Mouse (Mus musculus) CH12.LX (cell line): ENCODE measurements around the gene Ldlrad3. TPM values are rescaled to one million over a fixed set of nuclear protein-coding genes. Genes with fewer than 3 reads are reported as not detected.

Source experiments
- DNase-seq: peaks from one replicate; pipeline ENCODE4 v3.0.0-alpha.2; 2013; ENCODE audit errors: extremely low read depth
- H3K27ac ChIP-seq: 2 replicates; pipeline ENCODE4 v1.5.1; 2012; ENCODE audit warnings: low read depth, mild to moderate bottlenecking, control low read depth, moderate library complexity; ENCODE audit not compliant: insufficient read depth
- H3K27me3 ChIP-seq: replicated peaks from 2 replicates; pipeline ENCODE3; 2012; ENCODE audit warnings: inconsistent platforms
- H3K36me3 ChIP-seq, 2 experiments: replicated peaks in 1 of 2; 2 replicates each; pipeline versions ENCODE3 to v1.6.1; 2012; ENCODE audit warnings: inconsistent platforms in 1 of 2, low read length in 1 of 2, mild to moderate bottlenecking in 1 of 2, mixed read lengths in 1 of 2, moderate library complexity in 1 of 2; ENCODE audit not compliant: control insufficient read depth in 1 of 2, insufficient read depth in 1 of 2
- H3K4me1 ChIP-seq, 2 experiments: 2 replicates each; pipeline ENCODE4 v1.6.1; 2012; ENCODE audit warnings: inconsistent platforms in 1 of 2, moderate library complexity in 1 of 2; ENCODE audit not compliant: insufficient read depth in 2 of 2, control insufficient read depth in 1 of 2
- H3K4me2 ChIP-seq: 2 replicates; pipeline ENCODE4 v1.6.1; 2012; ENCODE audit warnings: low read depth, mild to moderate bottlenecking, control low read depth; ENCODE audit not compliant: poor library complexity, insufficient read depth, severe bottlenecking
- H3K4me3 ChIP-seq, 3 experiments: fragments of 150-350 bp in 1 of 3; sonication (generic) in 1 of 3; replicated peaks in 1 of 3; 2 replicates each; pipeline versions ENCODE3 to v1.5.1; 2011 to 2012; ENCODE audit warnings: low read depth in 2 of 3, low read length in 2 of 3, mild to moderate bottlenecking in 2 of 3, moderate library complexity in 2 of 3, control low read depth in 1 of 3, improper control_type of control experiment in 1 of 3, inconsistent platforms in 1 of 3, mixed read lengths in 1 of 3; ENCODE audit not compliant: poor library complexity in 1 of 3
- H3K79me2 ChIP-seq: replicated peaks from 2 replicates; pipeline ENCODE4 v1.6.1; 2012; ENCODE audit warnings: mild to moderate bottlenecking, moderate library complexity; ENCODE audit not compliant: control insufficient read depth, poor library complexity, insufficient read depth, severe bottlenecking; ENCODE audit errors: extremely low read depth
- H3K9ac ChIP-seq: 2 replicates; pipeline ENCODE4 v1.6.1; 2012; ENCODE audit warnings: low read depth, mild to moderate bottlenecking, control low read depth, moderate library complexity; ENCODE audit not compliant: insufficient read depth
- H3K9me3 ChIP-seq: replicated peaks from 2 replicates; pipeline ENCODE3; 2012; ENCODE audit warnings: low read length, inconsistent platforms, mixed read lengths
- CHD2 ChIP-seq: IDR thresholded peaks from 2 replicates; pipeline ENCODE4 v1.6.1; 2011; ENCODE audit warnings: low read length, improper control_type of control experiment
- CTCF ChIP-seq, 2 experiments: IDR thresholded peaks in 1 of 2; conservative IDR thresholded peaks in 1 of 2; 2 replicates each; pipeline ENCODE4 v1.5.1; 2011 to 2012; ENCODE audit warnings: low read depth in 2 of 2, low read length in 2 of 2, improper control_type of control experiment in 1 of 2, inconsistent platforms in 1 of 2, mild to moderate bottlenecking in 1 of 2, moderate library complexity in 1 of 2
- E2F4 ChIP-seq: IDR thresholded peaks from 2 replicates; pipeline ENCODE4 v1.6.1; 2011; ENCODE audit warnings: low read depth, low read length, improper control_type of control experiment; ENCODE audit not compliant: insufficient replicate concordance
- ELF1 ChIP-seq: IDR thresholded peaks from 2 replicates; pipeline ENCODE4 v1.6.1; 2014; ENCODE audit warnings: low read depth, mild to moderate bottlenecking, inconsistent platforms, low read length, improper control_type of control experiment
- HCFC1 ChIP-seq: IDR thresholded peaks from 2 replicates; pipeline ENCODE4 v1.6.1; 2012; ENCODE audit warnings: low read depth, mild to moderate bottlenecking, inconsistent platforms, low read length, improper control_type of control experiment
- IRF4 ChIP-seq: IDR thresholded peaks from 2 replicates; pipeline ENCODE4 v1.6.1; 2014; ENCODE audit warnings: low read depth, mild to moderate bottlenecking, inconsistent platforms, low read length, improper control_type of control experiment
- JUN ChIP-seq: IDR thresholded peaks from 2 replicates; pipeline ENCODE4 v1.6.1; 2011; ENCODE audit warnings: low read depth, mild to moderate bottlenecking, low read length, improper control_type of control experiment, moderate library complexity; ENCODE audit not compliant: insufficient read depth
- KAT2A ChIP-seq: IDR thresholded peaks from 2 replicates; pipeline ENCODE4 v1.6.1; 2012; ENCODE audit warnings: low read length, improper control_type of control experiment, inconsistent platforms; ENCODE audit not compliant: insufficient replicate concordance
- MXI1 ChIP-seq: IDR thresholded peaks from 2 replicates; pipeline ENCODE4 v1.6.1; 2011; ENCODE audit warnings: mild to moderate bottlenecking, low read depth, low read length, improper control_type of control experiment
- MYC ChIP-seq: IDR thresholded peaks from 2 replicates; pipeline ENCODE4 v1.6.1; 2011; ENCODE audit warnings: low read depth, mild to moderate bottlenecking, improper control_type of control experiment, low read length
- PAX5 ChIP-seq: IDR thresholded peaks from 2 replicates; pipeline ENCODE4 v1.6.1; 2012; ENCODE audit warnings: low read length, inconsistent platforms, mixed read lengths
- POLR2A ChIP-seq: IDR thresholded peaks from 2 replicates; pipeline ENCODE4 v1.6.1; 2011; ENCODE audit warnings: low read depth, mild to moderate bottlenecking, improper control_type of control experiment, low read length
- RAD21 ChIP-seq: IDR thresholded peaks from 2 replicates; pipeline ENCODE4 v1.6.1; 2011; ENCODE audit warnings: low read depth, mild to moderate bottlenecking, low read length, improper control_type of control experiment, moderate library complexity
- RCOR1 ChIP-seq: conservative IDR thresholded peaks from 2 replicates; pipeline ENCODE4 v1.6.1; 2012; ENCODE audit warnings: low read depth, mild to moderate bottlenecking, inconsistent platforms, low read length, improper control_type of control experiment
- SMC3 ChIP-seq: IDR thresholded peaks from 2 replicates; pipeline ENCODE4 v1.6.1; 2011; ENCODE audit warnings: low read depth, low read length, improper control_type of control experiment
- TBP ChIP-seq: conservative IDR thresholded peaks from 2 replicates; pipeline ENCODE4 v1.6.1; 2011; ENCODE audit warnings: low read depth, low read length, improper control_type of control experiment
- TCF12 ChIP-seq: IDR thresholded peaks from 2 replicates; pipeline ENCODE4 v1.6.1; 2014; ENCODE audit warnings: low read depth, mild to moderate bottlenecking, inconsistent platforms, low read length, improper control_type of control experiment
- USF2 ChIP-seq: conservative IDR thresholded peaks from 2 replicates; pipeline ENCODE4 v1.6.1; 2011; ENCODE audit warnings: low read depth, low read length, improper control_type of control experiment
- ZMIZ1 ChIP-seq: IDR thresholded peaks from 2 replicates; pipeline ENCODE4 v1.6.1; 2012; ENCODE audit warnings: low read depth, mild to moderate bottlenecking, inconsistent platforms, low read length, improper control_type of control experiment
- ZNF384 ChIP-seq: IDR thresholded peaks from 2 replicates; pipeline ENCODE4 v1.6.1; 2012; ENCODE audit warnings: low read depth, low read length, improper control_type of control experiment, inconsistent platforms
- dilution Hi-C: fragments of 300-500 bp; cut with MboI; formaldehyde crosslinking; loops from 2 replicates; pipeline ENCODE4 v1.14.3; 2020; ENCODE audit warnings: low sequenced_read_pairs; ENCODE audit not compliant: extremely low pct_unique_long_range_greater_than_20kb, extremely low pct_ligation_motif_present
- in situ Hi-C: fragments of 300-500 bp; cut with MboI; formaldehyde crosslinking; loops from 3 replicates; pipeline ENCODE4 v1.14.3; 2019; ENCODE audit warnings: low sequenced_read_pairs, low pct_ligation_motif_present, low pct_unique_long_range_greater_than_20kb, mixed read lengths
- polyA plus RNA-seq: library from polyadenylated mRNA; unstranded; fragments of >175 nt; gene quantifications from 2 replicates; pipeline ENCODE4 v1.2.1, GENCODE M21; 2012; ENCODE audit warnings: low read depth; ENCODE audit not compliant: insufficient read length
- total RNA-seq, 2 experiments: library from RNA; depleted of rRNA; stranded (reverse); fragments of 300-350 nt in 1 of 2; fragments of >200 nt in 1 of 2; gene quantifications; 2 replicates each; pipeline ENCODE4 v1.2.3; 2012 to 2014

Ldlrad3 gene
- total and polyA plus RNA-seq, 3 experiments, result 0.30 to 2.7 (median 2.1) TPM

- Histone ChIP-seq H3K9ac (no peak overlapping the region), H3K27ac (no peak overlapping the region), H3K27me3 (no peaks in the 10 kb centered on the region), H3K4me3 (no peak overlapping the region), H3K9me3 (no peaks in the 10 kb centered on the region), H3K4me2 (no peak overlapping the region), H3K4me1 (peaks cover 2 to 50% of the 10 kb centered on the region in 2 experiments; a peak in 3 of 4 replicates), H3K36me3 (no peaks in the 10 kb centered on the region), H3K79me2 (no peaks in the 10 kb centered on the region)
- peak; percentile 15 for DNase-seq
- dilution Hi-C loops (no loop called here), in situ Hi-C loops (no loop called here)
- TF ChIP-seq SMC3, result no peak
- TF ChIP-seq KAT2A, result no peak
- TF ChIP-seq MXI1, result no peak
- no peak for TF ChIP-seq ZMIZ1
- no peak for TF ChIP-seq CHD2
- no peak for TF ChIP-seq ELF1
- no peak for TF ChIP-seq IRF4
- TF ChIP-seq RCOR1, result no peak
- no peak for TF ChIP-seq RAD21
- no peak for TF ChIP-seq MYC
- TF ChIP-seq PAX5, result no peak
- no peak for TF ChIP-seq POLR2A
- TF ChIP-seq JUN, result no peak
- TF ChIP-seq ZNF384, result no peak
- no peak for TF ChIP-seq USF2
- no peak for TF ChIP-seq TCF12
- no peak for TF ChIP-seq TBP
- no peak for TF ChIP-seq E2F4
Observed at GRCm38 (mm10) chr2:102034513-102034879, 151.7 kb downstream of the Ldlrad3 start.

GRCm38 (mm10) chr2:102033818-102034512 is 152.2 kb downstream of the Ldlrad3 start:
- Histone ChIP-seq H3K79me2 (no peaks in the 10 kb centered on the region), H3K36me3 (no peaks in the 10 kb centered on the region), H3K9me3 (no peaks in the 10 kb centered on the region), H3K4me2 (no peak overlapping the region), H3K4me1 (peaks cover 2 to 45% of the 10 kb centered on the region in 2 experiments; a peak in 3 of 4 replicates), H3K9ac (no peak overlapping the region), H3K27ac (no peak overlapping the region), H3K27me3 (no peaks in the 10 kb centered on the region), H3K4me3 (no peak overlapping the region)
- no peak for TF ChIP-seq CTCF (conservative IDR thresholded peaks at IDR 0.05 in 1 of 2, IDR thresholded peaks at IDR 0.05 in 1 of 2; ENCODE audit: low read depth in 2 of 2, low read length in 2 of 2)
- TF ChIP-seq HCFC1, result no peak
- TF ChIP-seq KAT2A, result no peak
- TF ChIP-seq POLR2A, result no peak
- TF ChIP-seq ZMIZ1, result no peak
- TF ChIP-seq PAX5, result no peak
- dilution Hi-C loops (no loop called here), in situ Hi-C loops (no loop called here)
- no peak for DNase-seq
